Mouse (Mus musculus) small intestine, adult 2 months (tissue): ENCODE measurements around the gene Nell1.

ENCODE experiments used
- CTCF ChIP-seq: fragments of 200-500 bp; IDR thresholded peaks from 2 replicates; pipeline ENCODE4 v1.5.1; 2012; ENCODE audit warnings: low read depth, mild to moderate bottlenecking, control low read depth, inconsistent platforms, low read length, moderate library complexity, mixed read lengths; ENCODE audit not compliant: insufficient replicate concordance, insufficient read length; ENCODE audit errors: extremely low read depth
- POLR2A ChIP-seq: fragments of 200-500 bp; IDR thresholded peaks from 2 replicates; pipeline ENCODE4 v1.6.1; 2012; ENCODE audit warnings: low read depth, mild to moderate bottlenecking, control low read depth, inconsistent platforms, low read length, moderate library complexity

- TF ChIP-seq CTCF (no peak), POLR2A (no peak)
These were observed 873.3 kb downstream of the Nell1 start for GRCm38 (mm10) chr7:50847921-50848320.
